Comparison of ENCODE assay signal across 8 mouse cellular contexts in genomic region chr7:127449966-127450365, GRCm38 (mm10). TPM values are rescaled to one million over a fixed set of nuclear protein-coding genes. Genes with fewer than 3 reads are reported as not detected.
A peak's percentile ranks its signal among the peaks of the same experiment; 100 is the strongest.
DNase-seq lines count a peak whose midpoint lies in the region; ATAC-seq and TF ChIP-seq lines count a peak whose summit lies in the region.

No protein-coding gene starts in this region.

- WGBS in kidney, postnatal 0 days = 72% methylated on average over 7 of the region's 7 CpGs
- 88% methylated on average over 7 of the region's 7 CpGs for WGBS in embryonic facial prominence, embryonic 12.5 days
- 78% methylated on average over 7 of the region's 7 CpGs for WGBS in intestine, embryonic 16.5 days
- WGBS in neural tube, embryonic 12.5 days = 84% methylated on average over 7 of the region's 7 CpGs

- no peaks in the 10 kb centered on the region for H3K27me3 ChIP-seq in kidney, postnatal 0 days (ENCODE audit: insufficient read depth, low read length)
- H3K27me3 ChIP-seq in embryonic facial prominence, embryonic 12.5 days = no peaks in the 10 kb centered on the region
- no peaks in the 10 kb centered on the region for H3K27me3 ChIP-seq in intestine, embryonic 16.5 days (replicated peaks; ENCODE audit: control insufficient read depth, insufficient read depth, low read length)
- no peaks in the 10 kb centered on the region for H3K27me3 ChIP-seq in neural tube, embryonic 12.5 days (replicated peaks)

- H3K9me3 ChIP-seq in kidney, postnatal 0 days (replicated peaks; ENCODE audit: low read length) = no peaks in the 10 kb centered on the region
- H3K9me3 ChIP-seq in embryonic facial prominence, embryonic 12.5 days = no peaks in the 10 kb centered on the region
- H3K9me3 ChIP-seq in intestine, embryonic 16.5 days (ENCODE audit: control insufficient read depth, low read length) = no peaks in the 10 kb centered on the region
- H3K9me3 ChIP-seq in neural tube, embryonic 12.5 days = no peaks in the 10 kb centered on the region

- no peak overlapping the region for H3K27ac ChIP-seq in kidney, postnatal 0 days
- H3K27ac ChIP-seq in embryonic facial prominence, embryonic 12.5 days = 0 out of 2 replicates have a peak overlapping the region, but pooled peaks have one; percentile 93
- H3K27ac ChIP-seq in intestine, embryonic 16.5 days (ENCODE audit: low read length) = no peak overlapping the region
- no peak overlapping the region for H3K27ac ChIP-seq in neural tube, embryonic 12.5 days

- H3K4me2 ChIP-seq in kidney, postnatal 0 days (ENCODE audit: low read length) = peak overlapping the region; percentile 75
- peak overlapping the region; percentile 81 for H3K4me2 ChIP-seq in embryonic facial prominence, embryonic 12.5 days (replicated peaks)
- H3K4me2 ChIP-seq in intestine, embryonic 16.5 days (ENCODE audit: low read depth, low read length) = peak overlapping the region; percentile 61
- H3K4me2 ChIP-seq in neural tube, embryonic 12.5 days (replicated peaks) = peak overlapping the region; percentile 83

- 0 out of 2 replicates have a peak, but pooled peaks cover 4% of the 10 kb centered on the region for H3K36me3 ChIP-seq in kidney, postnatal 0 days (ENCODE audit: insufficient read depth, low read length)
- peaks cover 31% of the 10 kb centered on the region for H3K36me3 ChIP-seq in embryonic facial prominence, embryonic 12.5 days
- peaks cover 4% of the 10 kb centered on the region for H3K36me3 ChIP-seq in intestine, embryonic 16.5 days (ENCODE audit: control insufficient read depth, insufficient read depth, low read length)
- H3K36me3 ChIP-seq in neural tube, embryonic 12.5 days = peaks cover 41% of the 10 kb centered on the region

- no peak for DNase-seq in kidney, postnatal 0 days (ENCODE audit: low spot score)
- no peak for DNase-seq in kidney, postnatal 4 days
- DNase-seq in spleen, postnatal 14 days (ENCODE audit: low spot score in 2 of 2) = no peak
- DNase-seq in cerebellum, adult 8-10 months = no peak
- no peak for DNase-seq in natural killer cell, adult 2 months (ENCODE audit: low spot score in 2 of 2)

- TF ChIP-seq CTCF in kidney, postnatal 0 days (IDR thresholded peaks at IDR 0.05; ENCODE audit: low read depth) = no peak

- peak overlapping the region; percentile 73 for H3K4me3 ChIP-seq in kidney, postnatal 0 days (replicated peaks; ENCODE audit: low read depth, low read length)
- peak overlapping the region; percentile 70 for H3K4me3 ChIP-seq in embryonic facial prominence, embryonic 12.5 days
- H3K4me3 ChIP-seq in intestine, embryonic 16.5 days (ENCODE audit: low read length) = peak overlapping the region; percentile 88
- peak overlapping the region; percentile 85 for H3K4me3 ChIP-seq in neural tube, embryonic 12.5 days

- H3K4me1 ChIP-seq in kidney, postnatal 0 days (replicated peaks; ENCODE audit: insufficient read depth, low read length) = peaks cover 17% of the 10 kb centered on the region
- H3K4me1 ChIP-seq in embryonic facial prominence, embryonic 12.5 days = peaks cover 30% of the 10 kb centered on the region
- 0 out of 2 replicates have a peak, but pooled peaks cover 14% of the 10 kb centered on the region for H3K4me1 ChIP-seq in intestine, embryonic 16.5 days (ENCODE audit: control insufficient read depth, insufficient read depth, low read length)
- H3K4me1 ChIP-seq in neural tube, embryonic 12.5 days = peaks cover 44% of the 10 kb centered on the region

- peak overlapping the region; percentile 24; the same call in 1 of the 2 replicates for H3K9ac ChIP-seq in kidney, postnatal 0 days (ENCODE audit: low read depth, low read length)
- H3K9ac ChIP-seq in embryonic facial prominence, embryonic 12.5 days = peak overlapping the region; percentile 56
- no peak overlapping the region for H3K9ac ChIP-seq in intestine, embryonic 16.5 days (ENCODE audit: low read depth, low read length)
- peak overlapping the region; percentile 61 for H3K9ac ChIP-seq in neural tube, embryonic 12.5 days

- no peak for ATAC-seq in kidney, postnatal 0 days (replicated peaks; ENCODE audit: low FRiP score, low read depth)
- ATAC-seq in embryonic facial prominence, embryonic 12.5 days (ENCODE audit: insufficient number of reproducible peaks, insufficient read depth, low FRiP score, low TSS enrichment) = no peak
- ATAC-seq in intestine, embryonic 16.5 days = no peak
- ATAC-seq in neural tube, embryonic 12.5 days (ENCODE audit: low FRiP score, low read depth) = no peak

RNA-seq across cellular contexts. Expression of gene Zfp689, which starts 1.0 kb away (rescaled TPM):
- 4.8 and 5.0 TPM in 2 replicates for polyA plus RNA-seq in kidney, postnatal 0 days (2015; fragmentation: Nextera tagmentation; extraction: Ambion mirVana)
- 16.5 and 16.7 TPM in 2 replicates for polyA plus RNA-seq in embryonic facial prominence, embryonic 12.5 days (2016; fragmentation: Nextera tagmentation; extraction: Ambion mirVana)
- 4.5 and 5.9 TPM in 2 replicates for polyA plus RNA-seq in intestine, embryonic 16.5 days (2015; fragmentation: Nextera tagmentation; extraction: Ambion mirVana)
- 17.4 and 20.3 TPM in 2 replicates for polyA plus RNA-seq in neural tube, embryonic 12.5 days (2016; fragmentation: Nextera tagmentation; extraction: Ambion mirVana)

RNA-seq across cellular contexts. Expression of gene Prr14, which starts 9.4 kb away (rescaled TPM):
- polyA plus RNA-seq in kidney, postnatal 0 days (2015; fragmentation: Nextera tagmentation; extraction: Ambion mirVana) = 37.1 and 37.5 TPM in 2 replicates
- polyA plus RNA-seq in embryonic facial prominence, embryonic 12.5 days (2016; fragmentation: Nextera tagmentation; extraction: Ambion mirVana) = 47.5 and 48.7 TPM in 2 replicates
- 36.2 and 39.8 TPM in 2 replicates for polyA plus RNA-seq in intestine, embryonic 16.5 days (2015; fragmentation: Nextera tagmentation; extraction: Ambion mirVana)
- 56.1 and 63.5 TPM in 2 replicates for polyA plus RNA-seq in neural tube, embryonic 12.5 days (2016; fragmentation: Nextera tagmentation; extraction: Ambion mirVana)

RNA-seq across cellular contexts. Expression of gene Zfp688, which starts 28.1 kb away (rescaled TPM):
- 29.7 and 31.9 TPM in 2 replicates for polyA plus RNA-seq in kidney, postnatal 0 days (2015; fragmentation: Nextera tagmentation; extraction: Ambion mirVana)
- 25.0 and 28.4 TPM in 2 replicates for polyA plus RNA-seq in embryonic facial prominence, embryonic 12.5 days (2016; fragmentation: Nextera tagmentation; extraction: Ambion mirVana)
- polyA plus RNA-seq in intestine, embryonic 16.5 days (2015; fragmentation: Nextera tagmentation; extraction: Ambion mirVana) = 20.8 and 23.4 TPM in 2 replicates
- polyA plus RNA-seq in neural tube, embryonic 12.5 days (2016; fragmentation: Nextera tagmentation; extraction: Ambion mirVana) = 31.4 and 36.0 TPM in 2 replicates

RNA-seq across cellular contexts. Expression of gene Fbrs, which starts 29.0 kb away (rescaled TPM):
- polyA plus RNA-seq in kidney, postnatal 0 days (2015; fragmentation: Nextera tagmentation; extraction: Ambion mirVana) = 8.7 and 8.8 TPM in 2 replicates
- 14.6 and 14.8 TPM in 2 replicates for polyA plus RNA-seq in embryonic facial prominence, embryonic 12.5 days (2016; fragmentation: Nextera tagmentation; extraction: Ambion mirVana)
- polyA plus RNA-seq in intestine, embryonic 16.5 days (2015; fragmentation: Nextera tagmentation; extraction: Ambion mirVana) = 8.0 and 8.9 TPM in 2 replicates
- 13.1 and 16.9 TPM in 2 replicates for polyA plus RNA-seq in neural tube, embryonic 12.5 days (2016; fragmentation: Nextera tagmentation; extraction: Ambion mirVana)

RNA-seq across cellular contexts. Expression of gene Zfp764, which starts 43.3 kb away (rescaled TPM):
- 5.6 and 6.7 TPM in 2 replicates for polyA plus RNA-seq in kidney, postnatal 0 days (2015; fragmentation: Nextera tagmentation; extraction: Ambion mirVana)
- 7.9 and 8.5 TPM in 2 replicates for polyA plus RNA-seq in embryonic facial prominence, embryonic 12.5 days (2016; fragmentation: Nextera tagmentation; extraction: Ambion mirVana)
- polyA plus RNA-seq in intestine, embryonic 16.5 days (2015; fragmentation: Nextera tagmentation; extraction: Ambion mirVana) = 8.5 TPM in 2 replicates
- polyA plus RNA-seq in neural tube, embryonic 12.5 days (2016; fragmentation: Nextera tagmentation; extraction: Ambion mirVana) = 5.7 and 6.8 TPM in 2 replicates
